Mouse (Mus musculus) erythroblast, embryonic 14.5 days (primary cell): ENCODE data around the gene Ccdc142. TPM values are rescaled to one million over a fixed set of nuclear protein-coding genes. Genes with fewer than 3 reads are reported as not detected.

Source experiments
- H3K27me3 ChIP-seq: 2 replicates; pipeline ENCODE4 v1.6.1; 2012; ENCODE audit warnings: inconsistent platforms; ENCODE audit not compliant: control insufficient read depth
- H3K36me3 ChIP-seq: 2 replicates; pipeline ENCODE4 v1.6.1; 2012; ENCODE audit warnings: mild to moderate bottlenecking, inconsistent platforms; ENCODE audit not compliant: control insufficient read depth
- H3K4me1 ChIP-seq: 2 replicates; pipeline ENCODE4 v1.6.1; 2012; ENCODE audit warnings: inconsistent platforms; ENCODE audit not compliant: control insufficient read depth
- H3K4me3 ChIP-seq: replicated peaks from 2 replicates; pipeline ENCODE3; 2012; ENCODE audit warnings: moderate library complexity, mild to moderate bottlenecking, inconsistent platforms
- H3K9me3 ChIP-seq: 2 replicates; pipeline ENCODE4 v1.6.1; 2012; ENCODE audit warnings: low read length, inconsistent platforms, mixed read lengths; ENCODE audit not compliant: control insufficient read depth
- GATA1 ChIP-seq: IDR thresholded peaks from 2 replicates; pipeline ENCODE4 v1.6.1; 2012; ENCODE audit warnings: low read length, inconsistent platforms, mixed read lengths
- TAL1 ChIP-seq: IDR thresholded peaks from 3 replicates; pipeline ENCODE4 v1.6.1; 2012; ENCODE audit warnings: low read length, inconsistent platforms, mixed read lengths
- polyA plus RNA-seq: library from polyadenylated mRNA; stranded (reverse); fragments of >175 nt; gene quantifications from 2 replicates; pipeline ENCODE4 v1.2.3, GENCODE M21; 2012

Gene Ccdc142
- polyA plus RNA-seq, 1 experiment = 0.18 TPM

- Histone ChIP-seq H3K4me1 (peaks cover 31% of the 10 kb centered on the region), H3K27me3 (peaks cover 51% of the 10 kb centered on the region), H3K36me3 (peaks cover 29% of the 10 kb centered on the region), H3K9me3 (no peaks in the 10 kb centered on the region), H3K4me3 (no peak overlapping the region)
- no peak for TF ChIP-seq GATA1
- no peak for TF ChIP-seq TAL1
Observed at GRCm38 (mm10) chr6:83080210-83080609, 21.2 kb upstream of the Ccdc142 start.

DNA sequence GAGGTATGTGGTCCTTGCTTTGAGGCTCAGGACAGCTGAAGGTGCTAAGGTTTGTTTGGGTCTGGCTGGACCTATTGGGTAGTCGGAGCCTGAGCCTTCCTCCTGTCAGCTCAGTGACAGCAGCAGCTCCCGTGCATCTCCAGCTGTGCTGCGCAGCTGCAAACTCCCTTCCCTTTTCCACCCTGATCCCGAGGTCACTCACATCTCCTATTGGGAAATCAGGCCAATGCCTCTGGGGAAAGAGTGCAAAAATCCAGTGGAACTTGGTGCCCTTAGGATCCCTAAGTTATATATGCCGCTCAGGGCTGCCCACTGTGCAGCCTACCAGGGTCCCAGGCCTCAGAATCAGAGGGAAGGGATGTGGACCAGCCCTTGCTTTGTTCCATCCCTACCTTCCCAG lies 17.9 kb upstream of the Ccdc142 start:
- Histone ChIP-seq H3K9me3 (peaks cover 15% of the 10 kb centered on the region), H3K4me3 (no peak overlapping the region), H3K27me3 (peaks cover 60% of the 10 kb centered on the region), H3K4me1 (peaks cover 20% of the 10 kb centered on the region), H3K36me3 (peaks cover 29% of the 10 kb centered on the region)
- TF ChIP-seq TAL1 (no peak), GATA1 (no peak)

DNA sequence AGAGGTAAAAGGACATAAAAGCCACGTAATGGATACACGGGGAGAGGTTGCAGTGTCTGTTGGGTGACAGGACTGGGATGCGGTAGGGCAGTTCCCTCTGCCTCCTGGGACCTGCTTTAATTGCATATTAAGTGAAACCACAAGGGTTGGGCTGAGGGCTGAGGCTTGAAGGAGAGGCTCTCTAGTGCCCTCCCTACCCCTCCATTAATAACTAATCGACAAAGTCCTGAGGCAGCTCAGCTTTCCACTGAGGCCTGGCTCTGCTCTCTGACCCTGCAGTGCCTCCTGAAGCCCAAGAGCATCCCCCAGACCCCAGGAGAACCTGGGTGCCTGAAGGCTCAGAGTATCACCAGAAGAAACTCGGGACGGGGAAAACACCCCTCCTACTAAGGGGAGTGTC lies 16.9 kb upstream of the Ccdc142 start:
- Histone ChIP-seq H3K9me3 (peaks cover 15% of the 10 kb centered on the region), H3K27me3 (peaks cover 69% of the 10 kb centered on the region), H3K36me3 (peaks cover 27% of the 10 kb centered on the region)

DNA sequence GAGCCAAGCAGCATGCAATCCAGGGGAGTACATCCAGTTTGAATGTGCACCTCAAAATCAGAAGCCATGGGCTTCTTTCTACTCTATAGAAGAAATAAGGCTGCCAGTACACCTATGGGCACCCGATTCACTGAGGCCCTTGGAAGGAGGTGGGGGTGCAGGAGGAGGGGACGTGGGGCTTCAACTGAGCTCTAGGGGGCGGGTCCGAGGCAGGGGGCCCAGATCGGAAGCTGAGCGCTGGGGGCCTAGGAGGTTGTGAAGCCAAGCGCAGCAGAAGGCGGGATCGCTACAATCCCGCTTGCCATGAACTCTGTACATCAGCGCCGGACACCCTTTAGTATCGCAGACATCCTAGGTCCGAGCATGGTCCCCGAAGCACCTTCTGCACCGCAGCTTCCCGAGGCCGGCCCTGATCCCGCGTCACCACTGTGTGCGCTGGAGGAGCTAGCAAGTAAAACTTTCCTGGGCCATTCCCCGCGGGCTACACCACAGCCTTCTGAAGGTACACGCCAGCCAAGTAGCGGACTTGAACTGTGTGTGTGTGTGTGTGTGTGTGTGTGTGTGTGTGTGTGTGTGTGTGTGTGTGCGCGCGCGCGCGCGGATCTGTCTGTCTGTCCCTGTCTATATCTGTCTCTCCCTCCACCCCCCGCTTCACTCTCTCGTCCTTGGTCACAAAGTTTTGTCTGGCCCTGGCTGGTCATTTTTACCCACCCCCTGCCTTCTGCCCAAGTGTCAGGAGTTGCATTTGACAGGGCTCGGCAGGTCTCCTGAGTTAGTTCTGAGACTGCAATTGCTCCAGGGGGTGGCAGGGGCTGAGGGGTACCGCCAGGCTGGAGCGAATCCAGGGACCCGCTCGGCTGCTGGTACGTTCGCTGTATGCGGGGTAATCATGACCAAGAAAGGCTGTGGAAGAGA lies 15.0 kb upstream of the Ccdc142 start, which contains the start of gene Lbx2:
Gene Lbx2 (plus strand): TSS at position 247 of the 915 bp plus-strand sequence.
- H3K27me3 ChIP-seq = peaks cover 86% of the 10 kb centered on the region

More for the DNA sequence above, 16.9 kb upstream of the Ccdc142 start:
- Histone ChIP-seq H3K4me1 (peaks cover 11% of the 10 kb centered on the region), H3K4me3 (no peak overlapping the region)
- TF ChIP-seq TAL1 (no peak), GATA1 (no peak)

DNA sequence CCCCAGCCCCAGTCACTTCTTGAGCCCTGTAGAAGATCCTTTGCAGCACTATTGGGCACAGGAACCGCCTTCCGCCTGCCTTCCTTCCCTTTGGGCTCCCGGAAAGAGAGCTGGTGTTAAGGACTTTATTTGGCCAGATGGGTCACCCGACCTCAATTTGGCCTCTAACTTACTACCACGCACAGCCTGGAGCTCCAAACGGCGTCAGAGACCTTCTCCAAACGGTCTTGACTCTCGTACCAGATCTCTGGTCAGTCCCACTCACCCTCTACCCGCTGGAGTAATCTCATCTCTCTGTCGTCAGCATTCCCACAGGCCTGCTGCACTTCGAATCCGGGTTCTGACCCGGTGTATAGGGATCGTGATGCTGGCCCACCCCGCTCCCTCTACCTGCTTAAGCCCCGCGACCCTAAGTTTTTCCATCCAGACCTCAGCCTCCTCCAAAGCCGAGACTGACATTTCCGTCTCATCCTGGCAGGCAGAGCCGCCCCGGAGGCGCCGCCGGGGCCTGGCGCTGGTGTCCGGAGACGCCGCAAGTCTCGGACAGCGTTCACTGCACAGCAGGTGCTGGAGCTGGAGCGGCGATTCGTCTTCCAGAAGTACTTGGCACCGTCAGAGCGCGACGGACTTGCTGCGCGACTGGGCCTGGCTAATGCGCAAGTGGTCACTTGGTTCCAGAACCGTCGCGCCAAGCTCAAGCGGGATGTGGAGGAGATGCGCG lies 14.0 kb upstream of the Ccdc142 start:
- H3K4me3 ChIP-seq = no peak overlapping the region

More for the DNA sequence above, 15.0 kb upstream of the Ccdc142 start, which contains the start of gene Lbx2:
- no peak within 1 kb of the TSS for H3K4me3 ChIP-seq
- peaks cover 15% of the 10 kb centered on the region for H3K9me3 ChIP-seq
- H3K36me3 ChIP-seq = peaks cover 9% of the 10 kb centered on the region
- TF ChIP-seq TAL1 = no peak
- TF ChIP-seq GATA1 = no peak
- no peaks in the 10 kb centered on the region for H3K4me1 ChIP-seq

GRCm38 (mm10) chr6:83087926-83088260 lies 13.5 kb upstream of the Ccdc142 start:
- Histone ChIP-seq H3K4me1 (no peaks in the 10 kb centered on the region), H3K9me3 (peaks cover 15% of the 10 kb centered on the region), H3K27me3 (peaks cover 94% of the 10 kb centered on the region), H3K36me3 (peaks cover under 1% of the 10 kb centered on the region; the same call in 1 of the 2 replicates), H3K4me3 (no peak overlapping the region)
- TF ChIP-seq TAL1 = no peak
- TF ChIP-seq GATA1 = no peak

More for the DNA sequence above, 14.0 kb upstream of the Ccdc142 start:
- TF ChIP-seq TAL1 (no peak), GATA1 (no peak)
- Histone ChIP-seq H3K36me3 (peaks cover 4% of the 10 kb centered on the region), H3K27me3 (peaks cover 94% of the 10 kb centered on the region), H3K4me1 (no peaks in the 10 kb centered on the region), H3K9me3 (peaks cover 15% of the 10 kb centered on the region)

DNA sequence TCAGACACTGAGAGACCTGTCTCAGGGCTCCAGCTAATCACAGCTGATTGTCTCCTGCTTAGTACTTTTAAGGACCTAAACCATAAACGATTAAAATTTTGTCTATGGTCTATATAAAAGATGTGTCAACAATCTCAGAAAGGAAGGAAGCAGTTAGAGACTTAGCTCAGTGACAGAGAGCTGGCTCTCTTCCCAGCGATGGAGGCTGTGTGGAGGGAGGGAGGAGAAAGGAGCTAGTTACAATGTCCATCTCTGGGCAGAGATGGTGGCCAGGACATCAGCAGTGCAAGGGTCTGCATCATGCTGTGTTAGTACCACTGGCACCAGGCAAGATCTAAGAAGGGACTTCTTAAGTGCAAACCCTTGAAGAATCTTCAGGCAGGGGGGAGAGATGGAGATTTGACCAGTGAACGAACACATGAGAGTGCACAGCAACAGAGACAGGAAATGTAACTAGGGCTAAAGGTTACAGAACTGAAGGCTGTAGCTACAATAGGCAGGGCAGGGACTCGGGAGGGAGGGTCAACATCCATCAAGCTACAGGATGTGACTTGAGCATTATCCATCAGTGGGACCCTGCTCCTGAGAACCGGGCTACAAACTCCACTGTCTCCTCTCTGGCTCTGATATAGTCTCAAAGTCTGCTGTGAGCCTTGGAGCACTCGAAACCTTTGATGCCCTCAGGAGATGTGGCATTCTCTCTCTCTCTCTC lies 8.8 kb upstream of the Ccdc142 start:
- Histone ChIP-seq H3K36me3 (no peaks in the 10 kb centered on the region), H3K9me3 (peaks cover 9% of the 10 kb centered on the region), H3K4me3 (no peak overlapping the region), H3K4me1 (no peaks in the 10 kb centered on the region), H3K27me3 (peaks cover 78% of the 10 kb centered on the region)
- TF ChIP-seq TAL1 = no peak
- TF ChIP-seq GATA1 = no peak

- Histone ChIP-seq H3K36me3 (no peaks in the 10 kb centered on the region), H3K27me3 (peaks cover 66% of the 10 kb centered on the region), H3K4me3 (no peak overlapping the region), H3K4me1 (peaks cover 5% of the 10 kb centered on the region), H3K9me3 (peaks cover 6% of the 10 kb centered on the region)
- TF ChIP-seq TAL1 (no peak), GATA1 (no peak)
Observed at GRCm38 (mm10) chr6:83095968-83096367, 5.4 kb upstream of the Ccdc142 start.

DNA sequence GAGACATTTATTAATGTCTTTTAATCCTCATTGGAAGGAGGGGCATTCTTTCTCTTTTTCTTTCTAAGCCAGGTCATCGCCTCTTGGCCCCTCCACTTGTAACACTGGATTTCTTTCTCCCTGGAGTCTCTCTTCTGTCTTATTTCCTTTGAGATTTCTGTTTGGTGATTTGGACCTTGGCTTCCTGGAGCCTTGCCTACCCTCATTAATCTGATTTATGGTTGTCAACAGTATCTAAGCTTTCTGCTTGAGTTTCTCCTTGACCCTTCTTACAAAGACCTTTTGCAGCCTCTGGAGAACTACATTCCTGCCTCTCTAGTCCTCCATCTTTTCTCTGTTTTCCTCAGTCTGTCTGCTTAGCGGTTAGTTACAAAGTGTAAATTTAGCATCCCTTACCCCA lies 3.0 kb upstream of the Ccdc142 start:
- Histone ChIP-seq H3K4me1 (peaks cover 29% of the 10 kb centered on the region), H3K4me3 (no peak overlapping the region), H3K27me3 (peaks cover 48% of the 10 kb centered on the region), H3K36me3 (peaks cover 8% of the 10 kb centered on the region), H3K9me3 (peaks cover 6% of the 10 kb centered on the region)
- TF ChIP-seq TAL1 (no peak), GATA1 (no peak)
